Mouse (Mus musculus) lung, postnatal 25 days (tissue): ENCODE data around the gene Fuom.

ENCODE experiments used
- DNase-seq: peaks from one replicate; pipeline ENCODE4 v3.0.0; 2022; ENCODE audit warnings: low spot score

Gene Fuom

DNA sequence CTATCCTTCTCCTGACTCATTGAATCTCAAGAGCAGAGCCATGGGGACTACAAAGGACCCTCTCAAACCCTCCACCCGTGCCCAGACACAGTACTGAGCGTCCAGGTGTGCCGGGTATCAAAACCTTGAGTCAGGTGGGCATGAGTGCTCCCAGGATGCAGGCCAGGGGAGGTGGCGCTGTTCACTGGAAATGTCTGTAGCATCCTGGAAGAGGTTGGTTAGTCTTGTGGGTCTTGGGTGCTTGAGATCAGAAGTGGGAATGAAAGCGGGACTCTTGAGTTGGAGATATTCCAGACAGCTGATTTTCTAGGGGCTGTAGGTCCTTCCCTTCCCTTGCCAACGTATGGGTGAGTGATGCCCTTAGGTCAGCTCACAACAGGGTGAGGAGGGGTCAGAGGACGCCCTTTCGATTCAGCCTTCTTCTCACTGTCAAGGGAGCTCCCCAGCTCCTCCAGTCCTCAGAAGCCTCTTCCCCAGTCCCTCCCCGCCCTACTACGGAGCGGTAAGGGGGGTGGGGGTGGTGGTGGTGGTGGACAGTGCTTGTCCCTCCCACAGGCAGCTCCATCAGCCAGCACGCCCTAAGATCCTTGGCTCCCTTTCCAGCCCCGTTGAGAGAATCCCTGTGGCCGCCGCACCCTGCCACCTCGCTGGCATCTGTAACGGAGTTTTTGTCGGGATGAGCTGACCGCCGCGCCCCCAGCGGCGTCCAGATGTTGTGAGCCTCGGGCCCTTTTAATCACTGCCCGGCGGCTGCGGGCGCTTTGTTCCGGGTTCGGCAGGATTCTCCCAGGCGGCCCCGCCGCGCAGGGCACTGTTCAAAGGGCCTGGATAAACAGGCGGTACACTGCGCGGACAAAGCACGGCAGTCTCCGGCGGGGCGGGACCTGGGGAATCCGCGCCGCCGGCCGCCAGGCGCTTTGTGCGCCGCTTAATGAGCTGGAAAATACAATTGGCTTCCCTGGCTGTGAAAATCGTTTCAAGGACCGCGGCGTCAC is 44.5 kb downstream of the Fuom start:
- no peak for DNase-seq

DNA sequence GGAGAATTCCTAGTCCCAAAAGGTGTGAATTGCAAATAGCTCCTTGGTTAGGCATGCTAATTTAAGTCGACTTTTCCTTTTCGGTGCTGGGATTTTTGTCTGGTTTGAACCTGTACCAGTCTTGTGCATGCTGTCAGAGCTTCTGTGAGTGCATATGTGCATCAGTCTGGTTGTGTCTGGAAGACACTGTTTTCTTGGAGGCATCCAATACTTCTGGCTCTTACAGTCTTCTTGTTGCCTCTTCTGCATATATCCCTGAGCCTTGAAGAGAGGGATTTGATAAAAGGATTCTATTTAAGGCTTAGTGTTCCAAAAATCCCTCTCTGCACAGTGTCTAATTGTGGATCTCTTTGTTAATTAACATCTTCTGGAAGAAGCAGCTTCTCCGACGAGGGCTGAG is 48.1 kb downstream of the Fuom start:
- DNase-seq, result no peak

DNA sequence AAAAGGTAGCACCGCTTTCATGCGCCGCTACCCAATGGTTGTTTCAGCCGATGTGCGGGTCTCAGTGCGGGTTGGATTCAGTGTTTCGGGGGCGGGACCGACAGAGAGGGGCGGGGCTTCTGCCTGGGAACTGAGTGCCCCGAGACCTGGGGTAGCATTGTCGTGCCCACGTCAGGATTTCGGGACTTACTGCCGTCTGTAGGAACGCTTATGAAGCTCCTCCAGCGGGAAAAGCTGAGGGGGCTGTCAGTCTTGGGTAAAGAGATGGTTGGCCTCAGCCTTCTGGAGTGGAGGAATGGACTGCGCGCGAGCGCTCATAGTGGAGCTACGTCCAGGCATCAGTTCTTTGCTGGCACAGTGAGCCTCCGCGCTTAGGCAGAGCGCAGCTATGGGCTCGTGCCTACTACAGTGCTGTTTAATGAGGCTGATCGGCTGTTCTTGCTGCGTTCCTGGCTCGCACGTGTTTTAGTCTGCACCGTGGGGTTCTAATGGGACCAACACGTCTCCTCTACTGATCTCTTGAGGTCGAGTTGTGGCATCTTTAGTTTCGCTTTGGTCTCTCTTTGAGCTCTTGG is 53.0 kb downstream of the Fuom start:
- DNase-seq, result no peak

DNA sequence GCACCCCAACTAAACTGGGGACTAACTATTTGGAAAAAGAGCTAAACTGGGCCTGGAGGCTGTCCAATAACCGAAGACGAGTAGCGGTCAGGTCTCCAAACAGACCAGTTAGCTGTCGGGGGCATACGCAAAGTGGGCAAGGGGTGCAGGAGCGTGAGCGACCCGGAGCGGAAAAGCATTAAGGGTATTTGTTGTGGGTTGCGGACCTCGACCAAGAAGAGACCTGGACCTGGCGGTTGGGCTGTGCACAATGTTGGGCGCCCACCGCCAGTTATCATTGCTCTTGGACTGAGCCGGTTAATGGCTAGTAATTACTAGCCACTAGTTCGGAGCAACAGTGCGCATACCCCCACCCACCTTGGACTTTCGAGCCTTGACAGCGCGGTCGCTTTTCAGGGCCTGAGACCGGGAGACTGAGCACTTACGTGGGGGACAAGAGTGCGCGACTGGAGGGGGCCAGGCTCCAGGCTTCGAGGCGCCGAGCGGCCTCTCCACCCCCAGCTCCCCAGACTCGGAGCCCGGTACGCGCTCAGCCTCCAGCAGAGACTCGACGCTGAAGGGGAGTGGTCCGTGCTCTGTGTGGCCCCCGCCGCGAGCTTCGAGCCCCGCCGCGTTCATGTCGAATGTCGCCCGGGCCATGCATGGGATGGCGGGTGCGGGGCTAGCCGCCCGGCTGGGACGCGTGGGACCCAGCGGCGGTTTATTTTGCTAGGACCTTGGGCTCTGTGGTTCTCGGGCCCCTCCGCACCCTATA is 53.7 kb downstream of the Fuom start, which contains the start of gene Msx3:
Gene Msx3 (minus strand): TSS at position 729 of the 754 bp plus-strand sequence.
- no peak for DNase-seq

GRCm38 (mm10) chr7:140047811-140048311 is 54.4 kb downstream of the Fuom start:
- no peak for DNase-seq
